Mouse (Mus musculus) erythroblast, embryonic 14.5 days (primary cell): ENCODE results near the gene Ncbp3. TPM values are rescaled to one million over a fixed set of nuclear protein-coding genes. Genes with fewer than 3 reads are reported as not detected.

Experiments
- H3K27me3 ChIP-seq: 2 replicates; pipeline ENCODE4 v1.6.1; 2012; ENCODE audit warnings: inconsistent platforms; ENCODE audit not compliant: control insufficient read depth
- H3K36me3 ChIP-seq: 2 replicates; pipeline ENCODE4 v1.6.1; 2012; ENCODE audit warnings: mild to moderate bottlenecking, inconsistent platforms; ENCODE audit not compliant: control insufficient read depth
- H3K4me1 ChIP-seq: 2 replicates; pipeline ENCODE4 v1.6.1; 2012; ENCODE audit warnings: inconsistent platforms; ENCODE audit not compliant: control insufficient read depth
- H3K4me3 ChIP-seq: replicated peaks from 2 replicates; pipeline ENCODE3; 2012; ENCODE audit warnings: moderate library complexity, mild to moderate bottlenecking, inconsistent platforms
- H3K9me3 ChIP-seq: 2 replicates; pipeline ENCODE4 v1.6.1; 2012; ENCODE audit warnings: low read length, inconsistent platforms, mixed read lengths; ENCODE audit not compliant: control insufficient read depth
- GATA1 ChIP-seq: IDR thresholded peaks from 2 replicates; pipeline ENCODE4 v1.6.1; 2012; ENCODE audit warnings: low read length, inconsistent platforms, mixed read lengths
- TAL1 ChIP-seq: IDR thresholded peaks from 3 replicates; pipeline ENCODE4 v1.6.1; 2012; ENCODE audit warnings: low read length, inconsistent platforms, mixed read lengths
- polyA plus RNA-seq: library from polyadenylated mRNA; stranded (reverse); fragments of >175 nt; gene quantifications from 2 replicates; pipeline ENCODE4 v1.2.3, GENCODE M21; 2012

The Ncbp3 gene
- polyA plus RNA-seq, result 0.19 and 0.34 TPM in 2 replicates

- peak; percentile 72 for TF ChIP-seq GATA1
- TF ChIP-seq TAL1, result no peak
- Histone ChIP-seq H3K4me3 (peak within 1 kb of the TSS; percentile 97), H3K27me3 (no peaks in the 10 kb centered on the region), H3K4me1 (peaks cover 26% of the 10 kb centered on the region), H3K9me3 (no peaks in the 10 kb centered on the region), H3K36me3 (peaks cover 28% of the 10 kb centered on the region)
Observed at GRCm38 (mm10) chr11:73047542-73047996, at the start of gene Ncbp3. TSS of gene Ncbp3 (plus strand) at chr11:73047783.

- Histone ChIP-seq H3K9me3 (no peaks in the 10 kb centered on the region), H3K36me3 (no peaks in the 10 kb centered on the region), H3K27me3 (no peaks in the 10 kb centered on the region), H3K4me1 (peaks cover 11% of the 10 kb centered on the region), H3K4me3 (no peak within 1 kb of the TSS)
- TF ChIP-seq TAL1 (no peak), GATA1 (no peak)
Observed at GRCm38 (mm10) chr11:72998771-72999170, 48.8 kb upstream of the Ncbp3 start, which contains the start of gene P2rx1. TSS of gene P2rx1 (plus strand) at chr11:72999103.

- peaks cover 11% of the 10 kb centered on the region for H3K4me1 ChIP-seq
- H3K36me3 ChIP-seq, result no peaks in the 10 kb centered on the region
- TF ChIP-seq GATA1 (no peak), TAL1 (no peak)
- no peak overlapping the region for H3K4me3 ChIP-seq
- H3K27me3 ChIP-seq, result no peaks in the 10 kb centered on the region
- H3K9me3 ChIP-seq, result no peaks in the 10 kb centered on the region
Observed at GRCm38 (mm10) chr11:73001029-73001428, 46.6 kb upstream of the Ncbp3 start.

DNA sequence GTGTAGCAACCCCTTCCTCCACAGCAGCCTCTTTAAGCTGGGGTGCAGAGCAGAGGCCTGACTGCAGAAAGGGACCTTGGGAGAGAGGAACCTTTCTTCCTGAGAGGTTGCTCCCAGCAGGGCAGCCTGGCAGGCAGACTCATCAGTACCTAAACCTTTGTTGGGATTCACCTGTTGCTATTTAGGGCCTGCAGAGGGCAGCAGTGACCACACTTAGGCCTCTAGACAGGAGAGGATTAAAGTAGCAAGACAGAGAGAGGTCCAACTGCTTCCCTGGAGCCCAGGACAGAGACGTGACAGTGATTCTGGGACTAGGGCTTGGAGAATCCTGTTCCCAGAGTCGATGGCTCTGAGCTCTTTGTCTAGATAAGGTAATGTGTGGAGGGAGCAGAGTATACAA is 41.2 kb upstream of the Ncbp3 start:
- H3K4me3 ChIP-seq, result no peak overlapping the region
- TF ChIP-seq TAL1, result no peak
- no peaks in the 10 kb centered on the region for H3K9me3 ChIP-seq
- no peaks in the 10 kb centered on the region for H3K36me3 ChIP-seq
- no peaks in the 10 kb centered on the region; the same call in 1 of the 2 replicates for H3K4me1 ChIP-seq
- peaks cover 2% of the 10 kb centered on the region; the same call in 1 of the 2 replicates for H3K27me3 ChIP-seq

DNA sequence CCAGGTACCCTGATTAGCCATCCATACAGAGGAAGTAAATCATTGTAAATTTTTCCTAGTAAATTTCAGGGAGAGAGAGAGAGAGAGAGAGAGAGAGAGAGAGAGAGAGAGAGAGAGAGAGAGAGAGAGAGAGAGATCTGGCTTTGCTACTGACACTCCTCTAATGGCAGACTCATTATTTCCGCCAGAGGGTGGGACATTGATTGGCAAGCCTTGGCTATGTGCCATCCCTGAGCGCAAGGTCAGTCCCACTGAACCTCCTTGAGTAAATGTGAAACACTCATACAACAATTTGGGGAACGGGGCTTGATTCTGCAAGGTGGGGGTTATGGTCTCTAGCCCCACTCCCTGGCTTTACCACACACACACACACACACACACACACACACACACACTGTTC is 40.5 kb upstream of the Ncbp3 start:
- no peaks in the 10 kb centered on the region; the same call in 1 of the 2 replicates for H3K4me1 ChIP-seq

DNA sequence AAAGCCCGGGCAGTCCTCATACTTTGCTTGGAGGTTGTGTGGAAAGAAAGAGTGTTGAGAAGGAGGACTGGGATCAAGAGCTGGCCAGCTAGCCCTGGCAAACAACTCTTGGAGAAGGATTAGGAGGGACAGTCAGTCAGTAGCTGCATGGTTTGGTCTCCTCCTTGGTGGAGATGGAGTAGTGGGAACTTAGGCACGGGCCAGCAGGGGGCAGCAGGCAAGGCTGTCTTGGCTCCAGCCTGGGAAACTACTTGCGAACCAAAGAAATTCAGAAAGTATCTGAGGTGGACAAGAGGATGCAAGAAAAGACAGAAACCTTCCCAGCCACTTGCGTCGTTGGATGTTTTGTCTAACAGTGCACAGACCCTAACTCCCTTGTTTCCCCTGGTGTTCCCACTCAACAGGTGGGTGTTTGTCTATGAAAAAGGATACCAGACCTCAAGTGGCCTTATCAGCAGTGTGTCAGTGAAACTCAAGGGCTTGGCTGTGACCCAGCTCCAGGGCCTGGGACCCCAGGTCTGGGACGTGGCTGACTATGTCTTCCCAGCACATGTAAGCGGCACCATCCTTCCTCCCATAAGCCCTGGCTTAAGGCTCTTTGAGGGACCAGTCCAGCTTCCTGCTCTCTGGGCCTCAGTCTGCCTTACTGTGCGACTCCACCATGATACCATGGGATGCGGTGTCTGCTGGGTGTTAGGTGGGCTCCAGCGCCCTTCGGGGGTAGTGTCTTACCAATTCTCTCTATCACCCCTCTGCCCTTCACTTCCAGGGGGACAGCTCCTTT is 39.7 kb upstream of the Ncbp3 start:
- no peaks in the 10 kb centered on the region for H3K9me3 ChIP-seq
- peaks cover 2% of the 10 kb centered on the region; the same call in 1 of the 2 replicates for H3K27me3 ChIP-seq
- no peaks in the 10 kb centered on the region; the same call in 1 of the 2 replicates for H3K4me1 ChIP-seq
- no peaks in the 10 kb centered on the region for H3K36me3 ChIP-seq
- TF ChIP-seq GATA1 (no peak), TAL1 (no peak)
- no peak overlapping the region for H3K4me3 ChIP-seq

More for the DNA sequence above, 40.5 kb upstream of the Ncbp3 start:
- H3K9me3 ChIP-seq, result no peaks in the 10 kb centered on the region
- peaks cover 2% of the 10 kb centered on the region; the same call in 1 of the 2 replicates for H3K27me3 ChIP-seq
- no peaks in the 10 kb centered on the region for H3K36me3 ChIP-seq
- TF ChIP-seq GATA1, result no peak
- no peak overlapping the region for H3K4me3 ChIP-seq

DNA sequence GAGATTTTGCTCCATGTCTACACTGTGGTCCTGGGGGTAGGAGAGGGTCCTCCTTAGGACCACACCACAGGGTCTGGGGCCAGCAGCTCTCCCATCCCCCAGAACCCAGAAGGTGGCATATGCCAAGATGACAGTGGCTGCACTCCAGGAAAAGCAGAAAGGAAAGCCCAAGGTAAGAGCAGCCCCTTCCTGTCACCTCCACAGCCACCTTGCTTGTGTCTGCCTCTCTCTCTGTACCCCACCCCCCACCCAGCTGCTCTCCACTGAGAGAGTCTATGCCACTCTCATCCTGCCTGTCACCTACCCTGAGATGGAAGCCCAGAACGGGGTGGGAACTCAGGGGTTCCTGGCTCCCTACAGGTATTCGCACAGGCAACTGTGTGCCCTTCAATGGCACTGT is 38.8 kb upstream of the Ncbp3 start:
- Histone ChIP-seq H3K36me3 (no peaks in the 10 kb centered on the region), H3K4me1 (no peaks in the 10 kb centered on the region; the same call in 1 of the 2 replicates), H3K4me3 (no peak overlapping the region), H3K9me3 (no peaks in the 10 kb centered on the region), H3K27me3 (peaks cover 2% of the 10 kb centered on the region; the same call in 1 of the 2 replicates)
- TF ChIP-seq GATA1 (no peak), TAL1 (no peak)

- TF ChIP-seq GATA1, result no peak
- no peak for TF ChIP-seq TAL1
- H3K9me3 ChIP-seq, result no peaks in the 10 kb centered on the region
- no peaks in the 10 kb centered on the region for H3K36me3 ChIP-seq
- H3K4me3 ChIP-seq, result no peak overlapping the region
- H3K4me1 ChIP-seq, result no peaks in the 10 kb centered on the region; the same call in 1 of the 2 replicates
- peaks cover 2% of the 10 kb centered on the region; the same call in 1 of the 2 replicates for H3K27me3 ChIP-seq
Observed at GRCm38 (mm10) chr11:73009531-73010274, 37.9 kb upstream of the Ncbp3 start.

DNA sequence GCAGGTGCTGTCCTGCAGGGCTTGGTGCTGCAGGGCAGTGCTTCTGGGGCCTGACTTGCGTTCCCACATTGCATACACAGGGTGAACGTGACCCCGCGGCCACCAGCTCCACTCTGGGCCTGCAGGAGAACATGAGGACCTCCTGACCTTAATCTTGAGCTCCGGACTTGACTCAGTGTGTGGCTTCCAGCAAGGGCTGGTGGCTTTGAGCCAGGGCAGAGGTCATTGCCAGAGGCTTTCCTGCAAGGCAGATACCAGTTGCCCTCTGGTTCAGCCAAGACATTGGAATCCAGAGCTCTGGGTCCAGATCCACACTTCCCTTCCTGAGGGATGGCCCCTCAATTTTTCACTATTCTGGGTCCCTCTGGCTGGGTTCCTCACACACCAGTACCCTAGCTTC is 33.6 kb upstream of the Ncbp3 start:
- H3K36me3 ChIP-seq, result no peaks in the 10 kb centered on the region
- no peak for TF ChIP-seq GATA1
- no peak for TF ChIP-seq TAL1
- no peaks in the 10 kb centered on the region for H3K9me3 ChIP-seq
- peaks cover 9% of the 10 kb centered on the region for H3K4me1 ChIP-seq
- peaks cover 27% of the 10 kb centered on the region for H3K27me3 ChIP-seq
- H3K4me3 ChIP-seq, result no peak overlapping the region
